Mouse (Mus musculus) lung, adult 2 months (tissue): ENCODE measurements around the gene Senp2.

Source experiments
- CTCF ChIP-seq: fragments of 200-500 bp; IDR thresholded peaks from 2 replicates; pipeline ENCODE4 v1.5.1; 2011; ENCODE audit warnings: mild to moderate bottlenecking, low read length, control low read depth; ENCODE audit not compliant: insufficient read depth
- POLR2A ChIP-seq: fragments of 200-500 bp; IDR thresholded peaks from 2 replicates; pipeline ENCODE4 v1.6.1; 2011; ENCODE audit warnings: low read depth, mild to moderate bottlenecking, control low read depth, low read length, borderline replicate concordance; ENCODE audit errors: extremely low read depth

DNA sequence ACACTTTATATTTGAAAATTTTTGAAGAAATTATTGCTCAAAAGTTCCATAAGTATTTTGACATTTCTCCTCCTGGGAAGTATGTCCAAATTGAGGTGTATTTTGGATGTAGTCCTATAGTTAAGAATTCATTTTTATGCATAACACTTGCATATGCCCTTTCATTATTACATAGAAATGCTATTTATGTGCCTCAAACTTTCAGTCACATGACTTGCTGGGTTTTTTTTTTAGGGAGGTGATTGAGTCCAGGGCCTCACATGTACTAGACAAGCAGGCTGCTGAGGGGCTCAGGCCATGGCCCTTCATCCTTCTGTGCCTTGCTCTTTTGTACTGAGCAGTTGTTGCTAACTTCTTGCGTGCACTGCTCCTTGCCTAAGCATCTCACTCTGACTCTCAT, 30.7 kb downstream of the Senp2 start:
- TF ChIP-seq CTCF (no peak), POLR2A (no peak)
